Mouse (Mus musculus): ENCODE measurements around the gene Sptan1. TPM values are rescaled to one million over a fixed set of nuclear protein-coding genes. Genes with fewer than 3 reads are reported as not detected.

Gene Sptan1
- 142 TPM for polyA plus RNA-seq (2014; fragmentation: Illumina TruSeq; extraction: RNeasy Lipid Tissue Mini Kit (QIAGEN cat#74804); ENCODE audit: low read depth, low replicate concordance)

GRCm38 (mm10) chr2:29965250-29965843 is at the start of gene Sptan1:
Gene Sptan1, plus strand, starts transcription at chr2:29965560.

GRCm38 (mm10) chr2:29934906-29935599 is 30.3 kb upstream of the Sptan1 start, which contains the start of gene Gle1:
Gene Gle1, plus strand, starts transcription at chr2:29935426.

GRCm38 (mm10) chr2:30048699-30049388 is 83.5 kb downstream of the Sptan1 start, which contains the start of gene Wdr34:
Gene Wdr34, minus strand, starts transcription at chr2:30048881.

GRCm38 (mm10) chr2:30057223-30057904 is 92.0 kb downstream of the Sptan1 start, which contains the start of gene Set:
Gene Set, plus strand, starts transcription at chr2:30057378.

GRCm38 (mm10) chr2:30077502-30078348 is 112.4 kb downstream of the Sptan1 start, which contains the start of gene Pkn3:
Gene Pkn3, plus strand, starts transcription at chr2:30077684.

Other genes starting within 250 kb of the Sptan1 start
- not detected for gene Gm13420, start 213.9 kb upstream of the Sptan1 start, polyA plus RNA-seq (2014; fragmentation: Illumina TruSeq; extraction: RNeasy Lipid Tissue Mini Kit (QIAGEN cat#74804); ENCODE audit: low read depth, low replicate concordance)
- not detected for gene Gm13547, start 206.2 kb upstream of the Sptan1 start, polyA plus RNA-seq (2014; fragmentation: Illumina TruSeq; extraction: RNeasy Lipid Tissue Mini Kit (QIAGEN cat#74804); ENCODE audit: low read depth, low replicate concordance)
- 16.5 TPM for gene Coq4, start 178.1 kb upstream of the Sptan1 start, polyA plus RNA-seq (2014; fragmentation: Illumina TruSeq; extraction: RNeasy Lipid Tissue Mini Kit (QIAGEN cat#74804); ENCODE audit: low read depth, low replicate concordance)
- 25.3 TPM for gene Trub2, start 177.1 kb upstream of the Sptan1 start, polyA plus RNA-seq (2014; fragmentation: Illumina TruSeq; extraction: RNeasy Lipid Tissue Mini Kit (QIAGEN cat#74804); ENCODE audit: low read depth, low replicate concordance)
- 37.2 TPM for gene Slc27a4, start 162.9 kb upstream of the Sptan1 start, polyA plus RNA-seq (2014; fragmentation: Illumina TruSeq; extraction: RNeasy Lipid Tissue Mini Kit (QIAGEN cat#74804); ENCODE audit: low read depth, low replicate concordance)
- 33.5 TPM for gene Urm1, start 145.5 kb upstream of the Sptan1 start, polyA plus RNA-seq (2014; fragmentation: Illumina TruSeq; extraction: RNeasy Lipid Tissue Mini Kit (QIAGEN cat#74804); ENCODE audit: low read depth, low replicate concordance)
- gene Cercam, start 96.4 kb upstream of the Sptan1 start, polyA plus RNA-seq (2014; fragmentation: Illumina TruSeq; extraction: RNeasy Lipid Tissue Mini Kit (QIAGEN cat#74804); ENCODE audit: low read depth, low replicate concordance), result 10.8 TPM
- gene Odf2, start 76.3 kb upstream of the Sptan1 start, polyA plus RNA-seq (2014; fragmentation: Illumina TruSeq; extraction: RNeasy Lipid Tissue Mini Kit (QIAGEN cat#74804); ENCODE audit: low read depth, low replicate concordance), result 115 TPM
- 26.0 TPM for gene Gle1, start 30.1 kb upstream of the Sptan1 start, polyA plus RNA-seq (2014; fragmentation: Illumina TruSeq; extraction: RNeasy Lipid Tissue Mini Kit (QIAGEN cat#74804); ENCODE audit: low read depth, low replicate concordance)
- gene Wdr34, start 83.3 kb downstream of the Sptan1 start, polyA plus RNA-seq (2014; fragmentation: Illumina TruSeq; extraction: RNeasy Lipid Tissue Mini Kit (QIAGEN cat#74804); ENCODE audit: low read depth, low replicate concordance), result 31.1 TPM
- 123 TPM for gene Set, start 91.8 kb downstream of the Sptan1 start, polyA plus RNA-seq (2014; fragmentation: Illumina TruSeq; extraction: RNeasy Lipid Tissue Mini Kit (QIAGEN cat#74804); ENCODE audit: low read depth, low replicate concordance)
- gene Pkn3, start 112.1 kb downstream of the Sptan1 start, polyA plus RNA-seq (2014; fragmentation: Illumina TruSeq; extraction: RNeasy Lipid Tissue Mini Kit (QIAGEN cat#74804); ENCODE audit: low read depth, low replicate concordance), result 7.0 TPM
- 20.2 TPM for gene Zdhhc12, start 128.1 kb downstream of the Sptan1 start, polyA plus RNA-seq (2014; fragmentation: Illumina TruSeq; extraction: RNeasy Lipid Tissue Mini Kit (QIAGEN cat#74804); ENCODE audit: low read depth, low replicate concordance)
- gene Zer1, start 159.0 kb downstream of the Sptan1 start, polyA plus RNA-seq (2014; fragmentation: Illumina TruSeq; extraction: RNeasy Lipid Tissue Mini Kit (QIAGEN cat#74804); ENCODE audit: low read depth, low replicate concordance), result 34.6 TPM
- gene Tbc1d13, start 168.2 kb downstream of the Sptan1 start, polyA plus RNA-seq (2014; fragmentation: Illumina TruSeq; extraction: RNeasy Lipid Tissue Mini Kit (QIAGEN cat#74804); ENCODE audit: low read depth, low replicate concordance), result 35.5 TPM
- 14.7 TPM for gene Endog, start 205.9 kb downstream of the Sptan1 start, polyA plus RNA-seq (2014; fragmentation: Illumina TruSeq; extraction: RNeasy Lipid Tissue Mini Kit (QIAGEN cat#74804); ENCODE audit: low read depth, low replicate concordance)
- gene Spout1, start 212.9 kb downstream of the Sptan1 start, polyA plus RNA-seq (2014; fragmentation: Illumina TruSeq; extraction: RNeasy Lipid Tissue Mini Kit (QIAGEN cat#74804); ENCODE audit: low read depth, low replicate concordance), result 24.3 TPM
- gene Kyat1, start 240.3 kb downstream of the Sptan1 start, polyA plus RNA-seq (2014; fragmentation: Illumina TruSeq; extraction: RNeasy Lipid Tissue Mini Kit (QIAGEN cat#74804); ENCODE audit: low read depth, low replicate concordance), result 45.6 TPM